Mouse (Mus musculus): ENCODE measurements around the gene Ntn1.

DNA sequence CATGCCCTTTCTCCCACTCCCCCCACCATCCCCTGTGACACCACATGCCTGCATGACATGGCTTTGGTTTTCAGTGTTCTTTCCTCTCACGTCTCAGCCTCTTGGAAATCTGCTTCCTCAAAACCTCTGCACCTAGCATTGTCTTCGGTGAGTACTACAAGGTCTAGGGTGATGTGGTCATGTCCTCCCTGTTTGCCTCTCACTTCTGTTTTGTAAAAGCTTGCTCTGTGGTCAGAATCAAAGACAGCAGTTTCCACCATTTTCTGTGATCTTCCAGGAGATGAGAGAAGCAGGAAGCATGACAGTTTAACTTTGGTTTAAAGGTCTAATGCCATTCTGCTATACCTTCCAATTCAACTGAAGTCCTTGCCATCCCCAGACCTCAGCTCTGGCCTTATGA, 46.6 kb upstream of the Ntn1 start:
- TF ChIP-seq POLR2A (IDR thresholded peaks at IDR 0.05; ENCODE audit: low read depth, low read length) (no peak), CTCF (IDR thresholded peaks at IDR 0.05; ENCODE audit: extremely low read depth, insufficient read length, insufficient replicate concordance, low read depth, low read length) (no peak)

Measured in small intestine, adult 2 months (tissue).